Mouse (Mus musculus) heart, postnatal 0 days (tissue): ENCODE measurements around the gene Insl3.

ENCODE experiments used
- CTCF ChIP-seq: IDR thresholded peaks from 2 replicates; pipeline ENCODE4 v1.5.1; 2016; ENCODE audit warnings: antibody characterized with exemption, control low read depth, low read depth
- EP300 ChIP-seq: IDR thresholded peaks from 2 replicates; pipeline ENCODE4 v1.6.1; 2016; ENCODE audit warnings: antibody characterized with exemption, low read depth

DNA sequence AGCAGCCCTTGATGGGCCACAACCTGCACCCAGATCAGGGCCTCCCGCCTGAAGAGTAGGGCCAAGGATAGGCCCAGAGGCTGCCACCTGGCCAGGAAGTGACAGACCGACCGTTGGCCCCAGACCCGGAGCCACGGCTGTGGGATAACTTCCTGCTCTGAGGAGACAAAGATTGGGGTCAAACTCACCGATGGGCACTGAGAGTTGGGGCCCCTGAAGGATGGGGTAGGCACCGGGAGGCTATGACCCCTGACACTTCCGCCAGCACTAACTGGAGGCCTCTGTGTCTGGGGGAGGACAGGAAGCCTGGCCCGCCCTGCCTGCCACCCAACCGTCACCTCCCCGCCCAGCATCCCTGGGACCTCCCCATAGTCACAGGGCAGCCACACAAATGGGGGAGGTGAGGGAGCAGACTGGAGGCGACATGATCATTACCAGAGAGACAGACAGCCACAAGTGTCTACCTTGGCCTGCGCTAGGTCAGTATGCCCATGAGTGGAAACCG is 34.1 kb downstream of the Insl3 start:
- TF ChIP-seq CTCF (no peak), EP300 (no peak)
